Mouse (Mus musculus): ENCODE data around the gene Thap7. TPM values are rescaled to one million over a fixed set of nuclear protein-coding genes. Genes with fewer than 3 reads are reported as not detected.
A peak's percentile ranks its signal among the peaks of the same experiment; 100 is the strongest.

Thap7 gene
- polyA plus RNA-seq, 1 experiment, result 75.1 TPM

GRCm38 (mm10) chr16:17558811-17559210 is 27.9 kb upstream of the Thap7 start:
- TF ChIP-seq POLR2A (IDR thresholded peaks at IDR 0.05; ENCODE audit: borderline replicate concordance, extremely low read depth, insufficient read depth, insufficient read length, poor library complexity, severe bottlenecking) (no peak), CTCF (IDR thresholded peaks at IDR 0.05; ENCODE audit: borderline replicate concordance, extremely low read depth, insufficient read depth, insufficient read length) (no peak)
- peak; percentile 44 for DNase-seq (ENCODE audit: low read depth)

- TF ChIP-seq CTCF (IDR thresholded peaks at IDR 0.05; ENCODE audit: borderline replicate concordance, extremely low read depth, insufficient read depth, insufficient read length) (peak; percentile 99), POLR2A (IDR thresholded peaks at IDR 0.05; ENCODE audit: borderline replicate concordance, extremely low read depth, insufficient read depth, insufficient read length, poor library complexity, severe bottlenecking) (no peak)
- DNase-seq (ENCODE audit: low read depth), result peak; percentile 77
Observed at GRCm38 (mm10) chr16:17557947-17558480, 27.1 kb upstream of the Thap7 start.

GRCm38 (mm10) chr16:17556907-17557306 is 26.0 kb upstream of the Thap7 start:
- no peak for DNase-seq (ENCODE audit: low read depth)
- TF ChIP-seq CTCF (IDR thresholded peaks at IDR 0.05; ENCODE audit: borderline replicate concordance, extremely low read depth, insufficient read depth, insufficient read length) (no peak), POLR2A (IDR thresholded peaks at IDR 0.05; ENCODE audit: borderline replicate concordance, extremely low read depth, insufficient read depth, insufficient read length, poor library complexity, severe bottlenecking) (no peak)

GRCm38 (mm10) chr16:17556180-17556579 is 25.2 kb upstream of the Thap7 start:
- TF ChIP-seq POLR2A (IDR thresholded peaks at IDR 0.05; ENCODE audit: borderline replicate concordance, extremely low read depth, insufficient read depth, insufficient read length, poor library complexity, severe bottlenecking), result no peak
- TF ChIP-seq CTCF (IDR thresholded peaks at IDR 0.05; ENCODE audit: borderline replicate concordance, extremely low read depth, insufficient read depth, insufficient read length), result no peak
- DNase-seq (ENCODE audit: low read depth), result no peak

GRCm38 (mm10) chr16:17554702-17555101 is 23.8 kb upstream of the Thap7 start:
- DNase-seq (ENCODE audit: low read depth), result peak; percentile 55

GRCm38 (mm10) chr16:17553910-17554685 is 23.2 kb upstream of the Thap7 start:
- peak; percentile 78 for DNase-seq (ENCODE audit: low read depth)
- no peak for TF ChIP-seq POLR2A (IDR thresholded peaks at IDR 0.05; ENCODE audit: borderline replicate concordance, extremely low read depth, insufficient read depth, insufficient read length, poor library complexity, severe bottlenecking)
- TF ChIP-seq CTCF (IDR thresholded peaks at IDR 0.05; ENCODE audit: borderline replicate concordance, extremely low read depth, insufficient read depth, insufficient read length), result no peak

- DNase-seq (ENCODE audit: low read depth), result no peak
- TF ChIP-seq CTCF (IDR thresholded peaks at IDR 0.05; ENCODE audit: borderline replicate concordance, extremely low read depth, insufficient read depth, insufficient read length), result no peak
- TF ChIP-seq POLR2A (IDR thresholded peaks at IDR 0.05; ENCODE audit: borderline replicate concordance, extremely low read depth, insufficient read depth, insufficient read length, poor library complexity, severe bottlenecking), result no peak
Observed at GRCm38 (mm10) chr16:17552837-17553236, 21.9 kb upstream of the Thap7 start.

GRCm38 (mm10) chr16:17542632-17543031 is 11.7 kb upstream of the Thap7 start:
- DNase-seq (ENCODE audit: low read depth), result no peak
- TF ChIP-seq POLR2A (IDR thresholded peaks at IDR 0.05; ENCODE audit: borderline replicate concordance, extremely low read depth, insufficient read depth, insufficient read length, poor library complexity, severe bottlenecking) (no peak), CTCF (IDR thresholded peaks at IDR 0.05; ENCODE audit: borderline replicate concordance, extremely low read depth, insufficient read depth, insufficient read length) (no peak)

- DNase-seq (ENCODE audit: low read depth), result no peak
Observed at GRCm38 (mm10) chr16:17536584-17536983, 5.6 kb upstream of the Thap7 start.

GRCm38 (mm10) chr16:17532676-17533329 is 1.9 kb upstream of the Thap7 start:
- DNase-seq (ENCODE audit: low read depth), result no peak
- TF ChIP-seq POLR2A (IDR thresholded peaks at IDR 0.05; ENCODE audit: borderline replicate concordance, extremely low read depth, insufficient read depth, insufficient read length, poor library complexity, severe bottlenecking) (no peak), CTCF (IDR thresholded peaks at IDR 0.05; ENCODE audit: borderline replicate concordance, extremely low read depth, insufficient read depth, insufficient read length) (no peak)

More at GRCm38 (mm10) chr16:17536584-17536983, 5.6 kb upstream of the Thap7 start:
- TF ChIP-seq POLR2A (IDR thresholded peaks at IDR 0.05; ENCODE audit: borderline replicate concordance, extremely low read depth, insufficient read depth, insufficient read length, poor library complexity, severe bottlenecking) (no peak), CTCF (IDR thresholded peaks at IDR 0.05; ENCODE audit: borderline replicate concordance, extremely low read depth, insufficient read depth, insufficient read length) (no peak)

- TF ChIP-seq POLR2A (IDR thresholded peaks at IDR 0.05; ENCODE audit: borderline replicate concordance, extremely low read depth, insufficient read depth, insufficient read length, poor library complexity, severe bottlenecking) (no peak), CTCF (IDR thresholded peaks at IDR 0.05; ENCODE audit: borderline replicate concordance, extremely low read depth, insufficient read depth, insufficient read length) (peak; percentile 25; the same call in 1 of the 2 replicates)
- DNase-seq (ENCODE audit: low read depth), result peak; percentile 35
Observed at GRCm38 (mm10) chr16:17532271-17532670, 1.3 kb upstream of the Thap7 start.
